Mouse (Mus musculus) kidney, postnatal 0 days (tissue): ENCODE results near the gene A330070K13Rik. TPM values are rescaled to one million over a fixed set of nuclear protein-coding genes. Genes with fewer than 3 reads are reported as not detected.

Experiments
- ATAC-seq: fragments of 200-750 bp; cut with Nextera tagmentation; replicated peaks from 2 replicates; pipeline ENCODE4 v1.8.0; 2017; ENCODE audit warnings: low read depth, moderate number of reproducible peaks, moderate TSS enrichment, moderate library complexity; ENCODE audit not compliant: low FRiP score
- DNase-seq: peaks from one replicate; pipeline ENCODE4 v3.0.0-alpha.2; 2016; ENCODE audit warnings: low spot score
- H3K27ac ChIP-seq: fragments of 300-500 bp; sonication (generic); 2 replicates; pipeline ENCODE4 v1.5.1; 2014; ENCODE audit warnings: mild to moderate bottlenecking
- H3K27me3 ChIP-seq: fragments of 300-500 bp; sonication (generic); 2 replicates; pipeline ENCODE4 v1.6.1; 2014; ENCODE audit warnings: low read length, mixed read lengths; ENCODE audit not compliant: insufficient read depth
- H3K36me3 ChIP-seq: fragments of 300-500 bp; sonication (generic); 2 replicates; pipeline ENCODE4 v1.6.1; 2014; ENCODE audit warnings: low read length, mixed read lengths; ENCODE audit not compliant: insufficient read depth
- H3K4me1 ChIP-seq: fragments of 300-500 bp; sonication (generic); replicated peaks from 2 replicates; pipeline ENCODE4 v1.6.1; 2014; ENCODE audit warnings: antibody characterized with exemption, low read length, mixed read lengths; ENCODE audit not compliant: insufficient read depth
- H3K4me2 ChIP-seq: fragments of 300-500 bp; sonication (generic); 2 replicates; pipeline ENCODE4 v1.6.1; 2014; ENCODE audit warnings: mild to moderate bottlenecking, low read length, moderate library complexity, mixed read lengths
- H3K4me3 ChIP-seq: fragments of 300-500 bp; sonication (generic); replicated peaks from 2 replicates; pipeline ENCODE4 v1.5.1; 2014; ENCODE audit warnings: low read depth, low read length
- H3K9ac ChIP-seq: fragments of 300-500 bp; sonication (generic); 2 replicates; pipeline ENCODE4 v1.6.1; 2014; ENCODE audit warnings: low read depth, low read length
- H3K9me3 ChIP-seq: fragments of 300-500 bp; sonication (generic); replicated peaks from 2 replicates; pipeline ENCODE4 v1.6.1; 2016; ENCODE audit warnings: low read length, inconsistent platforms, mixed read lengths
- CTCF ChIP-seq: IDR thresholded peaks from 2 replicates; pipeline ENCODE4 v1.5.1; 2016; ENCODE audit warnings: antibody characterized with exemption, low read depth, mild to moderate bottlenecking, moderate library complexity
- WGBS: fragments of 180-500 bp; shearing (Covaris S2); extraction: QIAGEN DNeasy Blood & Tissue Kit; methylation state at CpG from one replicate; pipeline ENCODE4 v1.1.7; 2014; 5-methylcytosine and 5-hydroxymethylcytosine counted together
- polyA plus RNA-seq: library from polyadenylated mRNA; unstranded; fragments of >200 nt; fragmentation: Nextera tagmentation; extraction: Ambion mirVana; gene quantifications from 2 replicates; pipeline ENCODE4 v1.2.1, GENCODE M21; 2015

A330070K13Rik gene
- polyA plus RNA-seq, 1 experiment from 2014 or later: not detected

- DNase-seq (no peak), ATAC-seq (no peak)
- no peak overlapping the region for H3K9ac ChIP-seq
- 93% methylated on average over 11 of the region's 11 CpGs for WGBS
- no peak for TF ChIP-seq CTCF
- H3K27ac ChIP-seq: no peak overlapping the region
- H3K4me1 ChIP-seq: no peaks in the 10 kb centered on the region
- peaks cover 19% of the 10 kb centered on the region for H3K36me3 ChIP-seq
- no peaks in the 10 kb centered on the region for H3K27me3 ChIP-seq
- no peak overlapping the region for H3K4me3 ChIP-seq
- H3K9me3 ChIP-seq: no peaks in the 10 kb centered on the region
- H3K4me2 ChIP-seq: no peak overlapping the region
Measured at GRCm38 (mm10) chr5:130333971-130334370, 50.5 kb downstream of the A330070K13Rik start.

GRCm38 (mm10) chr5:130333566-130333965 lies 50.9 kb downstream of the A330070K13Rik start:
- Histone ChIP-seq H3K27me3 (no peaks in the 10 kb centered on the region), H3K27ac (no peak overlapping the region), H3K4me3 (no peak overlapping the region), H3K4me1 (no peaks in the 10 kb centered on the region), H3K9me3 (no peaks in the 10 kb centered on the region), H3K36me3 (peaks cover 19% of the 10 kb centered on the region), H3K9ac (no peak overlapping the region), H3K4me2 (no peak overlapping the region)
- no peak for TF ChIP-seq CTCF
- no peak for DNase-seq
- WGBS: 93% methylated on average over 7 of the region's 7 CpGs
- no peak for ATAC-seq

GRCm38 (mm10) chr5:130331206-130331605 lies 53.2 kb downstream of the A330070K13Rik start:
- ATAC-seq (no peak), DNase-seq (no peak)
- H3K27me3 ChIP-seq: no peaks in the 10 kb centered on the region
- peaks cover 10% of the 10 kb centered on the region for H3K36me3 ChIP-seq
- TF ChIP-seq CTCF: no peak
- H3K4me3 ChIP-seq: no peak overlapping the region
- H3K4me2 ChIP-seq: no peak overlapping the region
- no peak overlapping the region for H3K27ac ChIP-seq
- 78% methylated on average over 4 of the region's 4 CpGs for WGBS
- 0 out of 2 replicates have a peak, but pooled peaks cover 4% of the 10 kb centered on the region for H3K4me1 ChIP-seq
- H3K9ac ChIP-seq: no peak overlapping the region
- H3K9me3 ChIP-seq: no peaks in the 10 kb centered on the region

GRCm38 (mm10) chr5:130330801-130331200 lies 53.6 kb downstream of the A330070K13Rik start:
- ATAC-seq: no peak
- no peak for DNase-seq
- H3K9ac ChIP-seq: no peak overlapping the region

GRCm38 (mm10) chr5:130329889-130330288 lies 54.5 kb downstream of the A330070K13Rik start:
- H3K4me1 ChIP-seq: 0 out of 2 replicates have a peak, but pooled peaks cover 4% of the 10 kb centered on the region
- H3K27me3 ChIP-seq: no peaks in the 10 kb centered on the region
- H3K9me3 ChIP-seq: no peaks in the 10 kb centered on the region
- H3K27ac ChIP-seq: no peak overlapping the region
- H3K4me3 ChIP-seq: no peak overlapping the region
- DNase-seq (no peak), ATAC-seq (no peak)
- no peak for TF ChIP-seq CTCF
- no peak overlapping the region for H3K9ac ChIP-seq
- WGBS: 69% methylated on average over 2 of the region's 2 CpGs
- 0 out of 2 replicates have a peak, but pooled peaks cover 9% of the 10 kb centered on the region for H3K36me3 ChIP-seq
- H3K4me2 ChIP-seq: no peak overlapping the region

More at GRCm38 (mm10) chr5:130330801-130331200, 53.6 kb downstream of the A330070K13Rik start:
- no peak overlapping the region for H3K4me3 ChIP-seq
- H3K27ac ChIP-seq: no peak overlapping the region
- 90% methylated on average over 4 of the region's 4 CpGs for WGBS
- H3K4me2 ChIP-seq: no peak overlapping the region
- 0 out of 2 replicates have a peak, but pooled peaks cover 4% of the 10 kb centered on the region for H3K4me1 ChIP-seq
- peaks cover 10% of the 10 kb centered on the region for H3K36me3 ChIP-seq
- no peak for TF ChIP-seq CTCF
- H3K9me3 ChIP-seq: no peaks in the 10 kb centered on the region
- no peaks in the 10 kb centered on the region for H3K27me3 ChIP-seq

Other genes starting within 250 kb of the A330070K13Rik start
- gene Kctd7, start 239.8 kb downstream of the A330070K13Rik start, polyA plus RNA-seq: 4.0 and 4.2 TPM in 2 replicates
- gene Rabgef1, start 212.8 kb downstream of the A330070K13Rik start, polyA plus RNA-seq: 28.1 and 31.8 TPM in 2 replicates
- gene Tmem248, start 167.6 kb downstream of the A330070K13Rik start, polyA plus RNA-seq: 33.6 and 41.1 TPM in 2 replicates
- 78.5 and 78.6 TPM in 2 replicates for gene Sbds, start 129.1 kb downstream of the A330070K13Rik start, polyA plus RNA-seq
- gene Tyw1, start 129.0 kb downstream of the A330070K13Rik start, polyA plus RNA-seq: 20.8 and 24.6 TPM in 2 replicates
- 0.11 and 0.17 TPM in 2 replicates for gene Caln1, start 15.2 kb downstream of the A330070K13Rik start, polyA plus RNA-seq